Mouse (Mus musculus): ENCODE measurements around the gene Rbak.
"Not testable (repeated sequence)": the region's sequence is repeated elsewhere in the genome, so short reads cannot be mapped to it uniquely, and the experiment has no call there.

The Rbak gene

GRCm38 (mm10) chr5:143134216-143135010, 46.2 kb downstream of the Rbak start:
- DNase-seq (ENCODE audit: low read depth, low spot score): not testable (repeated sequence)

- no peak for DNase-seq (ENCODE audit: low read depth, low spot score)
Observed at GRCm38 (mm10) chr5:143132935-143133514, 47.5 kb downstream of the Rbak start.

DNA sequence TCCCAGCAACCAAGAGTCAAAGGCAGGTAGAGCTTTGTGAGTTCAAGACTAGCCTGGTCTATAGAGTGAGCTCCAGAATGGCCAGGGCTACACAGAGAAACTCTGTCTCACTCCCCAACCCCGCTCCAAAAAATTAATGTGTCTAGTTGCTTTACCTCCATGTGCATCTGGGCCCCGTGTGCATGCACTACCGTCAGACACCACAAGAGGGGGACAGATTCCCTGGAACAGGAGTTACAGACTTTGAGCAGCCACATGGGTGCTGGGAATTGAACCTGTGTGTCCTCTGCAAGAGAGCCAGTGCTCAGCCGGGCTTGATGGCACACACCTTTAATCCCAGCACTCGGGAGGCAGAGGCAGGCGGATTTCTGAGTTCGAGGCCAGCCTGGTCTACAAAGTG, 50.2 kb downstream of the Rbak start:
- DNase-seq (ENCODE audit: low read depth, low spot score): peak; percentile 64

- DNase-seq (ENCODE audit: low read depth, low spot score): peak; percentile 73
Observed at GRCm38 (mm10) chr5:143129101-143129500, 51.5 kb downstream of the Rbak start.

GRCm38 (mm10) chr5:143127837-143128236, 52.7 kb downstream of the Rbak start:
- DNase-seq (ENCODE audit: low read depth, low spot score): no peak

- DNase-seq (ENCODE audit: low read depth, low spot score): peak; percentile 73
Observed at GRCm38 (mm10) chr5:143126908-143127307, 53.7 kb downstream of the Rbak start.

DNA sequence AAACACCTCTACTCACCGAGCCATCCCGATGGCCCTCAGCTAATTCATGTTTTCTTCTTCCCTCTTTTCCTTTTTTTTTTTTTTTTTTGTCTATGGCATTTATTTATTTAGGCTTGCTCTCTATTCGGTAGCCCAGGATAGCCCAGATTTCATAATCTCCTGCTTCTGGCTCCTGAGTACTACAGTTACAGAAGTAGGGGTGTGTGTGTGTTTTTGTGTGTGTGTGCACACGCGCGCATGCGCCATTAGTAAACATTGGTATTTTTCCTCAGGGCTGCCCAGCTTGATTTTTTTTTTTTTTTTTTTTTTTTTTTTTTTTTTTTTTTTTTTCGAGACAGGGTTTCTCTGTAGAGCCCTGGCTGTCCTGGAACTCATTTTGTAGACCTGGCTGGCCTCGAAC, 54.5 kb downstream of the Rbak start:
- DNase-seq (ENCODE audit: low read depth, low spot score): no peak

GRCm38 (mm10) chr5:143125601-143126000, 55.0 kb downstream of the Rbak start:
- peak; percentile 40 for DNase-seq (ENCODE audit: low read depth, low spot score)

GRCm38 (mm10) chr5:143124805-143125378, 55.7 kb downstream of the Rbak start:
- no peak for DNase-seq (ENCODE audit: low read depth, low spot score)

DNA sequence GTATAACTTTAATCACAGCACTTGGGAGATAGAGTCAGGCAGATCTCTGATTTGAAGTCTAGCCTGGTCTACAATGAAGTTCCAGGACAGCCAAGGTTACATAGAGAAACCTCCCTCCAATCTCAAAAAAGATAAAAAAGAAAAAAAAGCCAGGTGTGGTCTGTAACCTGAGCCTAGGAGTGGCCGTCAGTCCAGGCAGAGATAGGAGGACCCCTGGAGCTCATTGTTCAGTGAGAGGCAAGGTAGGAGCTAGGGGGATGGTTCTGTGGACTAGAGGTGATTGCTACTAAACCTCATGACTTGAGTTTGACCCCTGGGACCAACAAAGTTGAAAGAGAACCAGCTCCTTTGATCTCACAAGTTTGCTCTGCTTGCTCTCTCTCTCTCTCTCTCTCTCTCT, 57.9 kb downstream of the Rbak start:
- DNase-seq (ENCODE audit: low read depth, low spot score): peak; percentile 95
